Mouse (Mus musculus) heart, postnatal 0 days (tissue): ENCODE measurements around the gene Arsb. TPM values are rescaled to one million over a fixed set of nuclear protein-coding genes. Genes with fewer than 3 reads are reported as not detected.

Experiments used
- ATAC-seq: fragments of 200-750 bp; cut with Nextera tagmentation; 2 replicates; pipeline ENCODE4 v1.8.0; 2017; ENCODE audit warnings: low read depth, moderate number of reproducible peaks, moderate library complexity; ENCODE audit not compliant: insufficient read depth
- DNase-seq: peaks from one replicate; pipeline ENCODE4 v3.0.0-alpha.2; 2016; ENCODE audit warnings: low spot score
- H3K27ac ChIP-seq: fragments of 300-500 bp; sonication (generic); 2 replicates; pipeline ENCODE4 v1.5.1; 2014; ENCODE audit warnings: low read depth, mild to moderate bottlenecking
- H3K27me3 ChIP-seq: fragments of 300-500 bp; sonication (generic); 2 replicates; pipeline ENCODE4 v1.6.1; 2014; ENCODE audit warnings: low read length, mixed read lengths; ENCODE audit not compliant: control insufficient read depth, insufficient read depth
- H3K36me3 ChIP-seq: fragments of 300-500 bp; sonication (generic); replicated peaks from 2 replicates; pipeline ENCODE4 v1.6.1; 2014; ENCODE audit warnings: low read length, mixed read lengths; ENCODE audit not compliant: control insufficient read depth, insufficient read depth
- H3K4me1 ChIP-seq: fragments of 300-500 bp; sonication (generic); 2 replicates; pipeline ENCODE4 v1.6.1; 2014; ENCODE audit warnings: antibody characterized with exemption; ENCODE audit not compliant: control insufficient read depth, insufficient read depth
- H3K4me2 ChIP-seq: fragments of 300-500 bp; sonication (generic); 2 replicates; pipeline ENCODE4 v1.6.1; 2014; ENCODE audit warnings: low read depth, mild to moderate bottlenecking, low read length, moderate library complexity
- H3K4me3 ChIP-seq: fragments of 300-500 bp; sonication (generic); 2 replicates; pipeline ENCODE4 v1.5.1; 2014; ENCODE audit warnings: low read depth, low read length
- H3K9ac ChIP-seq: fragments of 300-500 bp; sonication (generic); replicated peaks from 2 replicates; pipeline ENCODE4 v1.6.1; 2014; ENCODE audit warnings: low read depth, low read length, mixed read lengths
- H3K9me3 ChIP-seq: fragments of 300-500 bp; sonication (generic); replicated peaks from 2 replicates; pipeline ENCODE4 v1.6.1; 2016; ENCODE audit warnings: low read length; ENCODE audit not compliant: control insufficient read depth
- CTCF ChIP-seq: IDR thresholded peaks from 2 replicates; pipeline ENCODE4 v1.5.1; 2016; ENCODE audit warnings: antibody characterized with exemption, control low read depth, low read depth
- EP300 ChIP-seq: IDR thresholded peaks from 2 replicates; pipeline ENCODE4 v1.6.1; 2016; ENCODE audit warnings: antibody characterized with exemption, low read depth
- WGBS: fragments of 180-500 bp; shearing (Covaris S2); extraction: QIAGEN DNeasy Blood & Tissue Kit; methylation state at CpG from one replicate; pipeline ENCODE4 v1.1.7; 2014; 5-methylcytosine and 5-hydroxymethylcytosine counted together
- polyA plus RNA-seq: library from polyadenylated mRNA; unstranded; fragments of >200 nt; fragmentation: Nextera tagmentation; extraction: Ambion mirVana; gene quantifications from 2 replicates; pipeline ENCODE4 v1.2.1, GENCODE M21; 2015
- total RNA-seq: library from RNA; depleted of rRNA; stranded (reverse); fragments of >200 nt; gene quantifications from 2 replicates; pipeline ENCODE4 v1.2.3, GENCODE M21; 2014; ENCODE audit warnings: low replicate concordance

Gene Arsb
- total and polyA plus RNA-seq, 2 experiments from 2014 or later: 3.0 to 6.2 TPM

- H3K9me3 ChIP-seq: no peaks in the 10 kb centered on the region
- ATAC-seq (no peak), DNase-seq (no peak)
- no peak overlapping the region for H3K9ac ChIP-seq
- H3K4me1 ChIP-seq: no peaks in the 10 kb centered on the region
- H3K4me2 ChIP-seq: no peak overlapping the region
- H3K27ac ChIP-seq: no peak overlapping the region
- H3K27me3 ChIP-seq: no peaks in the 10 kb centered on the region
- no peak for TF ChIP-seq CTCF
- TF ChIP-seq EP300: no peak
- 76% methylated on average over 13 of the region's 13 CpGs for WGBS
- H3K4me3 ChIP-seq: no peak overlapping the region
- H3K36me3 ChIP-seq: no peaks in the 10 kb centered on the region
These were observed 129.7 kb downstream of the Arsb start for GRCm38 (mm10) chr13:93900934-93901626.

- Histone ChIP-seq H3K4me2 (no peak overlapping the region), H3K9me3 (no peaks in the 10 kb centered on the region), H3K4me3 (no peak overlapping the region), H3K36me3 (no peaks in the 10 kb centered on the region), H3K9ac (no peak overlapping the region), H3K27me3 (no peaks in the 10 kb centered on the region), H3K27ac (no peak overlapping the region), H3K4me1 (no peaks in the 10 kb centered on the region)
- ATAC-seq (no peak), DNase-seq (no peak)
- no peak for TF ChIP-seq EP300
- TF ChIP-seq CTCF: no peak
- 86% methylated on average over 2 of the region's 2 CpGs for WGBS
These were observed 130.7 kb downstream of the Arsb start for GRCm38 (mm10) chr13:93902126-93902525.

- Histone ChIP-seq H3K4me3 (no peak overlapping the region), H3K9ac (no peak overlapping the region), H3K9me3 (no peaks in the 10 kb centered on the region), H3K36me3 (no peaks in the 10 kb centered on the region), H3K4me1 (no peaks in the 10 kb centered on the region), H3K27me3 (no peaks in the 10 kb centered on the region), H3K4me2 (no peak overlapping the region), H3K27ac (no peak overlapping the region)
- 81% methylated on average over 10 of the region's 10 CpGs for WGBS
- TF ChIP-seq CTCF: no peak
- no peak for TF ChIP-seq EP300
- ATAC-seq (no peak), DNase-seq (no peak)
These were observed 135.3 kb downstream of the Arsb start for GRCm38 (mm10) chr13:93906552-93907245.

- 93% methylated on average over 3 of the region's 3 CpGs for WGBS
- TF ChIP-seq CTCF (no peak), EP300 (no peak)
These were observed 136.5 kb downstream of the Arsb start for GRCm38 (mm10) chr13:93907971-93908370.

GRCm38 (mm10) chr13:93909847-93910246 lies 138.4 kb downstream of the Arsb start:
- Histone ChIP-seq H3K27ac (no peak overlapping the region), H3K9ac (no peak overlapping the region), H3K4me1 (no peaks in the 10 kb centered on the region), H3K4me2 (no peak overlapping the region), H3K9me3 (no peaks in the 10 kb centered on the region), H3K4me3 (no peak overlapping the region), H3K36me3 (no peaks in the 10 kb centered on the region), H3K27me3 (no peaks in the 10 kb centered on the region)
- WGBS: 82% methylated on average over 5 of the region's 5 CpGs
- no peak for ATAC-seq
- no peak for TF ChIP-seq EP300
- TF ChIP-seq CTCF: no peak
- DNase-seq: no peak

More at GRCm38 (mm10) chr13:93907971-93908370, 136.5 kb downstream of the Arsb start:
- no peak overlapping the region for H3K4me3 ChIP-seq
- H3K4me2 ChIP-seq: no peak overlapping the region
- H3K9me3 ChIP-seq: no peaks in the 10 kb centered on the region
- H3K27ac ChIP-seq: no peak overlapping the region
- H3K9ac ChIP-seq: no peak overlapping the region
- DNase-seq: no peak
- no peaks in the 10 kb centered on the region for H3K27me3 ChIP-seq
- no peaks in the 10 kb centered on the region for H3K36me3 ChIP-seq
- no peak for ATAC-seq
- H3K4me1 ChIP-seq: no peaks in the 10 kb centered on the region

- H3K4me3 ChIP-seq: no peak overlapping the region
- no peak overlapping the region for H3K4me2 ChIP-seq
- WGBS: 48% methylated on average over 7 of the region's 7 CpGs
- no peak overlapping the region for H3K9ac ChIP-seq
- no peaks in the 10 kb centered on the region for H3K36me3 ChIP-seq
- H3K9me3 ChIP-seq: no peaks in the 10 kb centered on the region
- no peak for ATAC-seq
- peak; percentile 4 for DNase-seq
- no peak overlapping the region for H3K27ac ChIP-seq
- TF ChIP-seq EP300 (no peak), CTCF (no peak)
- no peaks in the 10 kb centered on the region for H3K4me1 ChIP-seq
- no peaks in the 10 kb centered on the region for H3K27me3 ChIP-seq
These were observed 139.6 kb downstream of the Arsb start for GRCm38 (mm10) chr13:93911037-93911436.
